Mouse (Mus musculus) embryonic stem cell, embryonic (primary cell): ENCODE results near the gene Lyst.
"Not testable (repeated sequence)": the region's sequence is repeated elsewhere in the genome, so short reads cannot be mapped to it uniquely, and the experiment has no call there.

ENCODE experiments used
- CTCF ChIA-PET, 4 experiments: fragments of 300-600 bp in 2 of 4; fragments of 350-600 bp in 2 of 4; sonication (Branson Sonifier 250); formaldehyde crosslinking; loops; one replicate each; lab custom pipeline; 2022; ENCODE audit warnings: inconsistent platforms in 2 of 4; lab: Charles Lee
- POLR2A ChIA-PET, 4 experiments: fragments of 300-600 bp in 2 of 4; fragments of 350-600 bp in 2 of 4; sonication (Branson Sonifier 250); formaldehyde crosslinking; loops; one replicate each; lab custom pipeline; 2022; ENCODE audit warnings: antibody characterized with exemption in 4 of 4, inconsistent platforms in 1 of 4; lab: Charles Lee

Gene Lyst

DNA sequence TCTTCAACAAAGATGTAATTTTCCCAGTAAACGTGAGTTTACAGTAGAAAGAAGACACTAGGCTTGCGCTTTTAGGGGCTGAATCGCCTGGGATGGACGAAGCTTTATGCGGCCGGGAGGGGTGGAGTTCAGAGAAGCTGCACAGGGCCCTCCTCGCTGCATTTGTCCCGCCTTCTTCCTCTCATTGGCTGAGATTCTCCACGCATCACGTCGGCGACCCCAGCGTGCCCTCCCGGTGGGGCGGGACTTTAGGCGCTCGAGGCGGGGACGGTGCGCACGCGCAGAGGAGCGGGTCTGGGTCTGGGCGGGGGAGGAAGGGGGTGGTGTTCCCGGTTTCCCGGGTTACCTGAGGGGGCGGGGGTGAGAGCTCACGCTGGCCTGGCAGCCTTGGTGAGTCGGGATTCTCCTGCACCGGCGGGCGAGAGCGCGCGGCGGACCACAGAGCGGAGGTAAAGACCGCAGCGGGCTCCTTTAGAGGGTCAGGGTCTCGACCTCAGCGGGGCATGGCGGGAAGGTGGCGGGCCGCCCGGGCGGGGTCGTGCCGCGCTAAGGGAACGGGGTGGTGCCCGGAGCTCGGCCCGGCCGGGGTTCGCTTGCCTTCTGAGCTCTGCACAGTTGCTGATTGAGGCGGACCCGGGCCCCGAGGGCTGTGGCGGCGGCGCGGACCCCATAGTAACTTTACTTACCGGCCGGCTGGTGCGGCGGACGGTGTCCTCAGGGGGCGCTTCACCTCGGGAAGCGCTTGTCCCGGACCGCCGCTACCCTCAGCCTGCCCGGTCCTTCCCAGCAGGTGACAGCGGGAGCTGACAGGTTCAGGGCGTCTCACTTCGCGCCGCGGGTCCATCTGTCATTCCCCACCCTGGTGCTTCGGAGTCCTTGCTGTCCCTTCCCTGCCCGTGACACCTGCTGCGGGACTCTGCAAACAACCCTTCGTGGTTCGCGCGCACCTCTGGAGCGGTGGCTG lies at the start of gene Lyst:
TSS of gene Lyst (plus strand) at position 350 of the 964 bp plus-strand sequence.
- ChIA-PET POLR2A (interaction anchor here (0.5 to 1.9 kb wide), 35 partner anchors 8 to 1039 kb away, joined by 3 to 13 read pairs (median 4); partner anchors contain the start of genes AW209491 (in 1 of the 4), B3galnt2 (in 1 of the 4), Gng4 (in 1 of the 4) and Mrpl32 (in 1 of the 4)), CTCF (interaction anchor here in 3 of 4 experiments (0.5 to 1.6 kb wide), 9 partner anchors 9 to 1197 kb away, joined by 3 to 10 read pairs (median 3); no protein-coding TSS in a partner anchor)

DNA sequence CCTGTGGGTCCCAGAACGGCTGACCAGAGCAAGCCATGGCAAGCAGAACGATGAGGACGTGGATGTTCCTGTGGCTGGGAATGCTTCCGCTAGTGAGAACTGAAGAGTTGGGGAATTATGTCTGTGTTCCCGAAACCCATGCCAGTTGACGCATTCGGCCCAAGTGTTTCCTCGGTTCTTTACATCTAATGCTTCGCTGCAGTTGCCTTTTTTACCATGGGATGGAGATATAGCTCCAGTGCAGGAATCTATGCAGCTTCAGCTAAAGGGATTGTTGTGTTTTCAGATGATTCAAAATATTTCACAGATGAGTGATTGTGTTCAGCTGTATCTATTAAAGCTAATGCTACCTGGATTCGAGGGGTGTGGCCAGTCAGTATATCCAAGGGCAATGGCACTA lies 47.1 kb upstream of the Lyst start:
- CTCF ChIA-PET, POLR2A ChIA-PET: not testable (repeated sequence)

DNA sequence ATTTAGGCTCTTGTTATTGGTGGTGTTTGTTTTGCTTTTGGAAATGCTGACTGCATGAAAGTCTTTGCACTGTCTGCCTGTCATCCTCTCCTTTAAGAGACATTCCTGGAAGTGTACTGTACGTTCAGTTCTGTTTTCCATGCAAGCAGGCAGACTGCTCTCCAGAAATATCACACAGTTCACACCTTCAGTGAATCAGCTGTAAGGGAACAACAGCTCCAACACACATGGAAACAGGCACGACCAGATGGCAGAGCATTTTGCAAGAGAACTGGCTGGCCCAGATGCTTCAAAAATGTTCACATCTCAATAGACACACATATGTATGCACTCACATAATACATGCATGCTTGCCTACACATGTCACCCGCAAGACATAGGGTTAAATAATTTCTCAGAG lies 43.4 kb upstream of the Lyst start:
- CTCF ChIA-PET = interaction anchor here in 3 of 4 experiments (0.5 to 1.2 kb wide), 3 partner anchors 18 to 66 kb away, joined by 3 to 6 read pairs (median 3); no protein-coding TSS in a partner anchor

DNA sequence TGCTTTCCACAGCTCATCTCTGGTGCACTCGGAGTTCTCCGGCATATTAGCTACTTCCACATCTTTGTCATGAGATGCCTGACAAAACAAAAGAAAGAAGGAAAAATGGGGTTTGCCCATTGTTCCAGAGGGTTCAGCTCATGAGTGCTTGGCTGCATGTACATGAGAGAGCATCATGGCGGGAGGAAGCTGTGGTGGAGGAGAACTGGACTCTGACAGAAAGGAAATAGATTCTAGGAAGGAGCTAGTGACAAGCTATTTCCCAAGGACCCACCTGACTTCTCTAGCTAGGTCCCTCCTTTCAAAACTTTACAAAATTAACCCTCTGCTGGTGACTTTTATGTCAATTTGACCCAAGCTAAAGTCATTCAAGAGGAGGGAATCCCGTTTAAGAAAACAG lies 42.3 kb upstream of the Lyst start:
- POLR2A ChIA-PET = interaction anchor here in 2 of 4 experiments (1.0 to 1.1 kb wide), 2 partner anchors 10 to 421 kb away, joined by 3 read pairs; no protein-coding TSS in a partner anchor
- CTCF ChIA-PET = interaction anchor here in 1 of 4 experiments (0.5 kb wide), 1 partner anchor 41 kb away, joined by 3 read pairs; no protein-coding TSS in a partner anchor

More for the DNA sequence above, 43.4 kb upstream of the Lyst start:
- POLR2A ChIA-PET = interaction anchor here in 2 of 4 experiments (0.6 to 1.5 kb wide), 4 partner anchors 8 to 1903 kb away, joined by 3 to 5 read pairs (median 4); no protein-coding TSS in a partner anchor

DNA sequence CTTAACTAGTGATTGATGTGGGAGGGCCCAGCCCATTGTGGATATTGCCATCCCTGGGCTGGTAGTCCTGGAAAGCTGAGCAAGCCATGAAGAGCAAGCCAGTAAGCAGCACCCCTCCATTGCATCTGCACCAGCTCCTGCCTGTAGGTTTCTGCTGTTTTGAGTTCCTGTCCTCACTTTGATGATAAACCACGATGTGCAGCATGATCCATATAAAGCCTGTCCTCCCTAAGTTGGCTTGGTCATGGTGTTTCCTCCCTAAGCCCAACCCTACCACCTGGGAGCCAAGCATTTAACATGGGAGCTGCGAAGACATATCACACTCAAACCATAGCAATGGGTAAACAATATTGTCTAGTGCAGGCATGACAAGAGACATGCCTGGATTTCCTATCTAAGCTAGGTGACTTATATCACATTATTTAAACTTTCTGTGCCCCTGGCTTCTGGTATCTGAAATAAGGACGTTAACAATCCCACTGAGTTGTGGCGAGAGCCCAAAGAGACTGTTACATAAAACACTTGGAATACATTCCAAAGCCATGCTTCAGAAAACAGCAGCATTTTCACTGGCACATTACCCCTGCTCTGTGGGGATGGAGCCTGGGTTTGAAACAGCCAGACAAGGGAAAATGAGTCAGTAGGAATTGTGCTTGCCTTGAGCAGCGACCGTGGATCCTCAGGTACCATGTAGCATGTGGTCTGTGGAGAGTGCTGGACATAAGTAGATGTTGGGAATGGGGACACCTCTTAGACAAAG lies 41.6 kb upstream of the Lyst start:
- POLR2A ChIA-PET = interaction anchor here in 1 of 4 experiments (1.1 to 1.4 kb wide), 2 partner anchors 9 to 10 kb away, joined by 3 to 4 read pairs; no protein-coding TSS in a partner anchor
- CTCF ChIA-PET = interaction anchor here in 1 of 4 experiments (0.5 kb wide), 1 partner anchor 40 kb away, joined by 3 read pairs; no protein-coding TSS in a partner anchor

GRCm38 (mm10) chr13:13549687-13550660 lies 40.2 kb upstream of the Lyst start:
- ChIA-PET CTCF (interaction anchor here in 1 of 4 experiments (0.7 kb wide), 1 partner anchor 120 kb away, joined by 3 read pairs; no protein-coding TSS in a partner anchor), POLR2A (interaction anchor here in 2 of 4 experiments (1.2 to 1.4 kb wide), 2 partner anchors 11 kb away, joined by 3 to 4 read pairs; no protein-coding TSS in a partner anchor)

DNA sequence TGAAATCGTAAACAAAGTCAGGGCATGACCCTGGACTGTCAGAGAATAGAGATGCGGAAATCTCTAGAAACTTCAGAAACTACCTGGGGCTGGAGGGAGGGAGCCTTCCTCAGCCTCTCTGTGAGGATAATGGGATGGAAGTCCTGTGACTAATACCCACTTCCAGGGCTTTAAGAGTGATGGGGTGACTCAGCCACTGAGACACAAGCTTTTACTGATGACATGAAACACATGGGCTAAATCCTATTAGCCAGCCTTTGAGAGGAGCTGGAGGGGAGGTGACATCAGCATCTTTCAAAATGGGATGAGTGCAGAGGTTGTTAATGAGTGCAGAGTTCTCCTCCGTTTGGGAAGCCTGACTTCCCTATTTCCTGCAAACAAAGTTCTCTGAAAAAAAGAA lies 38.2 kb upstream of the Lyst start:
- POLR2A ChIA-PET = no interaction called here

GRCm38 (mm10) chr13:13553660-13554059 lies 36.5 kb upstream of the Lyst start:
- CTCF ChIA-PET = interaction anchor here in 1 of 4 experiments (0.7 kb wide), 1 partner anchor 802 kb away, joined by 8 read pairs; no protein-coding TSS in a partner anchor
- POLR2A ChIA-PET = interaction anchor here in 1 of 4 experiments (0.6 kb wide), 1 partner anchor 15 kb away, joined by 5 read pairs; no protein-coding TSS in a partner anchor

More for the DNA sequence above, 38.2 kb upstream of the Lyst start:
- CTCF ChIA-PET = no interaction called here

DNA sequence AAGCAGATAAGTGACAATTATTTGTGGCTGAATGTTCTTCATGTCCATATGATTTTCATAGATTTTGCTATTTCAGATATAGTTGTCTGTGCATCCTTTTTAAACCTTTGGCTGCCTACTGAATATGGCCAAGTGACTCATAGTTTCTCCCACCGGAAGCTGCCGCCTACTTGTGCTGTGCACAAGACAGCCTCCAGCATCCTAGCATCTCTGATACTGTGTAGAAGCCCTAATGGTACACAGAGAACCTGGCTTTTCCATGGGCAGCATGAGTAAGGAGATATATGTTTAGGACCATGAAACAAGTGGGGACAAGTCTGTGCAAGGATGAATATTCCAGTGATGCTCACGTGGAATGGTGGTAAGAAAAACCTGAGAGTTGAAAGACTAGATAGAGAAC lies 35.0 kb upstream of the Lyst start:
- POLR2A ChIA-PET = no interaction called here
- CTCF ChIA-PET = no interaction called here

DNA sequence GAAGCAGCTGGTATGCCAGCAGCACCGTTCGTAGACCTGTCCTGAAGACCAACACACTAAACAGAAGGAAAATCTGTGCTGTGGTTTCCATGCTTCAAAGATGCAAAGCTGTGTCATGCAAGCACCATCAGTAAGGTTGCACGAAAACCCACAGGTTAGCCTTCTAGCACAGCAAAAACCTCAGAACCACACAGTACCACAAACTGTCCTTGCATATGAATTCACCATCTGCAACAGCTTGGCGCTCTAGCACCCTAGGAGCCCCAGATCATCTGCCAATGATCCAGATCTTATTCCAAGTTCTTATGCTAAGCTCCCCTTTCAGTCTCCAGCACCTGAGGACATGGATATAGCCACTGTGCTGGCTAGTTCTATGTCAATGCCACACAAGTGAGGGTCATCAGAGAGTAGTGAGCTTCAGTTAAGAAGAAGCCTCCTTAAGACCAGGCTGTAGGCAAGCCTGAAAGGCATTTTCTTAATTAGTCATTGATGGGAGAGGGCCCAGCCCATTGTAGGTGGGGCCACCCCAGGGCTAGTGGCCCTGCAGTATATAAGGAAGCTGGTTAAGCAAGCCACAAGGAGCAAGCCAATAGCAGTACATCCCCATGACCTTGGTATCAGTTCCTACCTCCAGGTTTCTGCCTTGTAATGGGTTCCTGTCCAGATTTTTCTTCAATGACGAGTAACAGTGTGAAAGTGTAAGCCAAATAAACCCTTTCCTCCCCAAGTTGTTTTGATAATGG lies 33.0 kb upstream of the Lyst start:
- ChIA-PET CTCF (no interaction called here), POLR2A (interaction anchor here in 2 of 4 experiments (1.2 to 1.6 kb wide), 3 partner anchors 9 to 33 kb away, joined by 3 read pairs; partner anchors contain the start of gene Lyst (in 1 of the 2))

DNA sequence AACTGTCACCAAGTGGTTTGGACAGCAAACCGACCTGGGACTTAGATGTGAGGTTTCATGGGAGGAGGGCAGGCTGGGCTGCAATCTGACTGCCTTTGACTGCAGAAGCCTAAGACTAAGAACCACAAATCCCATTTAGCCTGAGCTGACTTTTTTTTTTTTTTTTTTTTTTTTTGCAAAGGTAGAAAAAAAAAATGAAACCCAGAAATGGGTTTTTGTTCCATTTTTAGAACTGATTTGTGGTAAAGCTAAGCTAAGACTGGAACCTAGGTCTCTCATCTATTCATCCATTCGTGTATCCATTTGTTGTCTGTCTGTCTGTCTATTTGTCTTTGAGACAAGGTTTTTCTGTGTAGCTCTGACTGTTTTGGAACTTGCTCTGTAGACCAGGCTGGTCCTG lies 31.9 kb upstream of the Lyst start:
- POLR2A ChIA-PET = interaction anchor here in 2 of 4 experiments (0.6 to 1.6 kb wide), 6 partner anchors 10 to 1382 kb away, joined by 3 to 6 read pairs (median 4); no protein-coding TSS in a partner anchor
- CTCF ChIA-PET = no interaction called here

- CTCF ChIA-PET = no interaction called here
- POLR2A ChIA-PET = interaction anchor here in 1 of 4 experiments (0.7 kb wide), 1 partner anchor 11 kb away, joined by 6 read pairs; no protein-coding TSS in a partner anchor
These were observed 31.3 kb upstream of the Lyst start for GRCm38 (mm10) chr13:13558900-13559299.

- ChIA-PET POLR2A (interaction anchor here in 1 of 4 experiments (1.2 kb wide), 1 partner anchor 28 kb away, joined by 3 read pairs; no protein-coding TSS in a partner anchor), CTCF (interaction anchor here in 1 of 4 experiments (0.8 kb wide), 1 partner anchor 10 kb away, joined by 3 read pairs; no protein-coding TSS in a partner anchor)
These were observed 27.6 kb upstream of the Lyst start for GRCm38 (mm10) chr13:13562571-13562970.

DNA sequence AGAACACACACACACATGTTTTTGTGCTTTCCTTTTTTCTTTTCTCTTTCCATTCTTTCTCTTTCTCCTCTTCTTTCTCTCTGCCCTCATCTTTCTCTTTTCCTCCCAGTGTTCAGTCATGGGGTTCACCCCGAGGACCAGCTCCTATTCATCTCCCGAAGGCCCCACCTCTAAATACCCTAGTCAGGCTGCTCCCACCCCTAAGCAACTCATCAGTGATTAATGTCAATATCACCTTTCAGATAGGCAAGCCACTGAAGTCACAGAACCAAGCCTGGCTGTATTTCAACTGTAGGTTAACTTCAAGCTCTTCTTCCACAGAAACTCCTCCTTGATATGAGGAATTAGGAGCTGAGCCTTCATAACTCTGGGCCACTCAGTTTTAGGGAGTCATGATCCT lies 26.1 kb upstream of the Lyst start:
- CTCF ChIA-PET = no interaction called here

DNA sequence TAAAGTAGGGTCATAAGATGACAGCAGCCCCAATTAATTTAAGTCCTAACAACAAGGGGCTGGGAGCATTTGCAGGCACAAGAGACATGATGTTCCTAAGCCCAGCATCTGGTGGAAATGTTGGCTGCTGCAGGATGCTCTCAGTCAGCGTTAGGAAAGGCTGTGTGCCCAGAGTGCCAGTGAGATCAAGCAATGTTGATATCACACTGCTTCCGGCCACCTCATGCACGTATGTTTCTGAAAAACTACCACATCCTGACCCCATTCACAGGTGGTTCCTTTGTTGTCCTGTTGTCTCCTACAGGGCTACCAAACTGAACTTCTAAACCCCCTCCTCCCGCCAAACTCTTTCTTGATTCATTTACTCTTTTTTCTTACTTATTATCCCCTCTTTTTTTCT lies 25.7 kb upstream of the Lyst start:
- ChIA-PET POLR2A (no interaction called here), CTCF (no interaction called here)

More for the DNA sequence above, 26.1 kb upstream of the Lyst start:
- POLR2A ChIA-PET = no interaction called here

DNA sequence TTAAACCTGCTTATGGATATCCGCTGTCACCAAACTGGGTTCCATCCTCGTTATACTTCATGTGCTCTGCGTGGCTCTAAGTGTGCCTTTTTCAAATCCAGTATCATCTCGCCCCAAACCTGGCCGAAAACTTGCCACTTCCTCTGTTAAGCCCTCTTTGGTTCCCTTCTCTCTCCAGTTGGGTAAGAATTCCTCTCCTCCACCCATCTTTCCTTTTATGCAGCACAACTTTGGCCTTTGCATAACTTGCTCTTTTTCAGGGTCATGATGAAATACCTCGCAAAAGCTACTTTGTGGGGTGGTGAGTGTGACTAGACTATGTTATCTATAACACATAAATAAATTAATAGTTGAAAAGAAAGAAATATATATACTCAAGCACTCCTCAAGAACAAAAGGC lies 22.6 kb upstream of the Lyst start:
- ChIA-PET CTCF (no interaction called here), POLR2A (no interaction called here)
